Mouse (Mus musculus) cortical plate, adult 2 months (tissue): Measurements from ENCODE around the gene Camta1. TPM values are rescaled to one million over a fixed set of nuclear protein-coding genes. Genes with fewer than 3 reads are reported as not detected.

ENCODE experiments used
- H3K27ac ChIP-seq: fragments of 200-500 bp; 2 replicates; pipeline ENCODE4 v1.5.1; 2012; ENCODE audit warnings: low read length, control low read depth, inconsistent platforms; ENCODE audit not compliant: insufficient read depth
- H3K4me1 ChIP-seq: fragments of 200-500 bp; 2 replicates; pipeline ENCODE4 v1.6.1; 2011; ENCODE audit warnings: low read length; ENCODE audit not compliant: control insufficient read depth, insufficient read depth
- H3K4me3 ChIP-seq: fragments of 200-500 bp; 2 replicates; pipeline ENCODE4 v1.5.1; 2011; ENCODE audit warnings: mild to moderate bottlenecking, low read length, control low read depth; ENCODE audit not compliant: insufficient read depth
- CTCF ChIP-seq: fragments of 200-500 bp; IDR thresholded peaks from 2 replicates; pipeline ENCODE4 v1.5.1; 2011; ENCODE audit warnings: mild to moderate bottlenecking, control low read depth, low read length; ENCODE audit not compliant: insufficient read depth; ENCODE audit errors: extremely low read depth
- POLR2A ChIP-seq: fragments of 200-500 bp; IDR thresholded peaks from 2 replicates; pipeline ENCODE4 v1.6.1; 2011; ENCODE audit warnings: mild to moderate bottlenecking, low read length, control low read depth; ENCODE audit not compliant: insufficient read depth; ENCODE audit errors: extremely low read depth
- polyA plus RNA-seq: library from polyadenylated mRNA; depleted of rRNA; stranded (reverse); fragments of >200 nt; gene quantifications from 2 replicates; pipeline ENCODE4 v1.2.3, GENCODE M21; 2012

Camta1 gene
- polyA plus RNA-seq, 1 experiment, result 111 TPM

DNA sequence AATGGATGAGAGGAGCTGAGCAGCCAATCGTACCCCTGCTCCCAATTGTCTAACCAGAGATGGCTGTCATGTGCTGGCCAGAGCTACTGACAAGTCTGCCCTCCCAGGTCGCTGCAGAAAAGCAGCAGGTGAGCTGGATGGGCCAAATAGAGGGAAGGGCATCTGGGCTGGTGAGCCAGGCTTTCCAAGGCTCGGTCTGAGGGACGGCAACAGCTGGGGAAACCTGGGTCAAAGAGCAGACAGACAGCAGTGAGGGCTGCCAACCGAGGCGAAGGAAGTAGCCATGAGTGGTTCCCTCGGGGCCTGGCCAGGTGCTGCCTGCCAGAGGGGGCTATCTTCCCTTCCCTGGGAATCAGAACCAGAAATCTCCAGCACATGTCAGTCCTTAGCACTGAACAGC is 109.1 kb downstream of the Camta1 start:
- no peak overlapping the region for H3K27ac ChIP-seq
- TF ChIP-seq CTCF (no peak), POLR2A (no peak)
- no peak overlapping the region for H3K4me3 ChIP-seq
- peaks cover 4% of the 10 kb centered on the region for H3K4me1 ChIP-seq

DNA sequence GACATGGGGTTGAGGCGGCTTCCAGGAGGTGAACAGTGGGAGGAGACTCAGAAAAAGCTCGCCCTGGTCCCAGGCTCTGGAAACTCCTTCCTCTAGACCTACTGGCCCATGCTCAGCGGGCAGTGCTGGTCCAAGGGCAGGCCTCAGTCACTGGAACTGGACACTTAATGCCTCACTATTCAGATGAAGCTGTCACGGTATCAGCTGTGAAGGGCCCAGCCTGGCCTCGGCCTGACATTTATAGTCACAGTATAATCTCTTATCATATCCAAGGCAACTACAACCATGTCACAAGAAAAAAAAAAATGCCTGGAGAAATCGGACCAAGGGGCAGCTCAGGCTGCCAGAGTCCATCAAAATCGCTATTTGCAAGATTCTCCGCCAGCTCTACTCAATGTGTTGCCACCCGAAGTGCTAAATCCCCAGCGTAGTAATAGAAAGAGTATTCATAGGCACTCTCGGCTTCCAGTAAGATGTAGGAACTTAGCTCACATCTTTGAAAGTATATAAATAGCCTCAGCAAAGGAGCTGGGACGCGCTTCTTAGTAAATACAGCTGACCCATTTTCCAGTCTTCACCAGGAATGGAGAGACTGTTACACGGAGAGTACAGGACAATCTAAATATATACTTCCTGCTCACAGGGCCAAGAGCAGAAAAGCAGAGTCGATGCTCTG is 110.3 kb downstream of the Camta1 start:
- no peak for TF ChIP-seq CTCF
- H3K4me1 ChIP-seq, result peaks cover 4% of the 10 kb centered on the region
- H3K27ac ChIP-seq, result no peak overlapping the region
- H3K4me3 ChIP-seq, result no peak overlapping the region

DNA sequence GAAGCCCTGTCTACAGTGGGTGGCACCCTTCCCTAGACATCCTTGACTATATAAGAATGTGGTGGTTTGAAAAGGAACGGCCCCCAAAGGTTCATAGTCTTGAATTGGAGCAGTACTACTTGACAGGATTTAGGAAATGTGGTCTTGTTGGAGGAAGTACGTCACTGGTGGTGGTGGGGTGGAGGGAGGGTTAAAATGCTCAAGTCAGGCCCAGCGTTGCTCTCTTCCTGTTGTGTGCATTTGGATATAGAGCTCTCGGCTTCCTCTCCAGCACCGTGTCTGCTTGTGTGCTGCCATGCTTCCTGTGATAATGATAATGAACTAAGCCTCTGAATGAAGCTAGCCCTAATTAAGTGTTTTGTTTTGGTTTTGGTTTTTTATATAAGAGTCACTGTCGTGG is 114.0 kb downstream of the Camta1 start:
- TF ChIP-seq POLR2A (no peak), CTCF (no peak)
- Histone ChIP-seq H3K4me1 (peaks cover 4% of the 10 kb centered on the region), H3K4me3 (no peak overlapping the region), H3K27ac (no peak overlapping the region)

DNA sequence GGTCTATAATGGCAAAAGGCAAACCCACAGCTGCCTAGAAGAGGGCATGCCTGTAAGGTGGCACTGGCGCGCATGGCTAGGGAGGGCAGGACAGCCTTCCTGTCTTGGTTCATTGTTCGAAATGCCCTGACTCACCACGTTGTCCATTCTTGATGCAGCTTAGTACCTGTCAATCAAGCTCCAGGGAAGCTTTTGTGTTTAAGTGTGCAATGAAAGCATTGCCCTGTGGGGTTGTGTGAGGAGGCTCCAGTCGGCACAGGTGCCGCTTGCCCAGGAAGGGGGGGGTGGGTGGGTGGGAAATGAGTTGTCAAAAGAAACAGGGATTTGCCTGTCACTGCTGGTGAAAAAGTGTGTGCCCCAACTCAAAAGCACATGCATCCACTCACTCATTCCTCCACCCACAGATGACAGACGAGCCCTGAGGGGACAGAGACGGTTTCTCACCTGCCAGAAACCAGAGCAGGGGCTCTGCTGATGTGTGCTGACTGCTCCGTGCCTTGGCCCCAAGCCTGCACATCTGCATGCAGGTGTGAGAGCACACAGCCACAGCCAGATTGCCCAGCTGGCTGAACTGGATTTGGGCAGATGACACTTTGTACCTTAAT is 115.6 kb downstream of the Camta1 start:
- Histone ChIP-seq H3K4me1 (peaks cover 2% of the 10 kb centered on the region), H3K27ac (no peak overlapping the region), H3K4me3 (no peak overlapping the region)
- TF ChIP-seq POLR2A (no peak), CTCF (no peak)

DNA sequence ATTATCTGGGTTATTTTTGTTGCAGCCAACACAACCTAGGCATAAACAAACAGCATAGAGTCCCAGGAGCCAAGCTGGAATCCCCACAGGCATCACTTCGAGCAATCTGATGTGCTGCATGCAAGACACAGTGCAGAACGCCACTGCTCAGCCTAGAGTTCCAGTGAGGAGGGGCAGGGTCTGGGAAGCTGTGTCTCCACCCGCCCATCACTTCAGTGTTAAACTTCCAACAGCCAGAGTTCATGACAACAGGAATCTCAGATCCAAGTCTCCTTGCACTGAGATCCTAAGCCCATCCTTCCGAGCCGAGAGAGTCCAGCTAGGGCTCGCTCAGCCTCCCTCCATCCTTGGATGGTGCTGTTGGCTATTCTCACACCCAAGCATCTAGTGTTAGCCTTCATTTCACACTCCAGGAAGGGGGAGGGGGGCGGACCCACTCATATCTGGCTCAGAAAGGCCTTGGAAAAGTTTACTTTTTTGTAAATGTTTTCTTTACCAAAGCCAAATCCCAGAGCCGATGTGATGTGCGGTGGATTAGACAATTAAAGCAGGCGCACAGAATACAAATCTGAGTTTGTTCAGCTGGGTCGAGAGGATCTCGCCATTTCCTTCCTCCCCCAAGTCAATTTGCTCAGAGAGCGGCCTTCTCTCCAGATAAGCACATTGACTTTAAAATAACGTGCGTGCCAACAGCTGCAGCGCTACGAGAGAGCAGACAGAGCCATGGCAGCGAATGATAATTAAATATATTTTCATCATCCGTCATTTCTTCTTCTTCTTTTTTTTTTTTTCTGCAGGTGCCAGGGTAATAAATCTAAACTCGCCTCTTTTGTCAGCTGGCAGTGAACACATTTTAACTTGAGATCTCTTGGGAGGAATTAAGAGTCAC is 120.2 kb downstream of the Camta1 start:
- TF ChIP-seq CTCF, result no peak
- no peak for TF ChIP-seq POLR2A
- H3K27ac ChIP-seq, result no peak overlapping the region

DNA sequence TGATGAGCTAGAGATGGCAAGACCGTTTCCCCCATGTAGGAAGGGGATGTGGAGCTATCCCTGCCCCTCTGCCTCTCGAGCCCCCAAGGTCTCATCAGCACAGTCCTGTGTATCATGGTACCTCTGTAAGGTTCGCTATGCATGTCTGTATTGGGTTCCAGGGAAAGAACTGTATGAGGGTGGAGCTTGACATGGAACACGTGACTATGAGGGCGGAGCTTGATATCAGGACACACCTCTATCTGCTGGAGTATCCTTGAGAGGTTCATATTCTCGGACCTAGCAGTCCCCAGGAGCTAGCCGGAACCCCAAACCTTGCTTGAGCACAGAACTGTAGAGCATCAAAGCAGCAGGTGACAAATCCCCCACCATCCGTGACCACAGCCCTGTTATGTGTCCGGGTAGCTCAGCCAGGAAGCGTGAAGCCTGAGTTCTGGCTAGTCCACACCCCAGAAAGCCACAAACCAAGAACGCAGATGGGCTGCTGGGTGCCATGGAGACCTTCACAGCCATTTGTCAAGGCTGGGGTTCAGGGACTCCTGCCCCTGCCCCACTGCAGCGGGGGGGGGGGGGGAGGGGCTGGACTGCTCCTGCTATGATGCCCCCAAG is 122.2 kb downstream of the Camta1 start:
- no peaks in the 10 kb centered on the region; the same call in 1 of the 2 replicates for H3K4me1 ChIP-seq
- TF ChIP-seq POLR2A (no peak), CTCF (no peak)
- no peak overlapping the region for H3K4me3 ChIP-seq
- H3K27ac ChIP-seq, result no peak overlapping the region

More for the DNA sequence above, 120.2 kb downstream of the Camta1 start:
- Histone ChIP-seq H3K4me3 (no peak overlapping the region), H3K4me1 (no peaks in the 10 kb centered on the region; the same call in 1 of the 2 replicates)

DNA sequence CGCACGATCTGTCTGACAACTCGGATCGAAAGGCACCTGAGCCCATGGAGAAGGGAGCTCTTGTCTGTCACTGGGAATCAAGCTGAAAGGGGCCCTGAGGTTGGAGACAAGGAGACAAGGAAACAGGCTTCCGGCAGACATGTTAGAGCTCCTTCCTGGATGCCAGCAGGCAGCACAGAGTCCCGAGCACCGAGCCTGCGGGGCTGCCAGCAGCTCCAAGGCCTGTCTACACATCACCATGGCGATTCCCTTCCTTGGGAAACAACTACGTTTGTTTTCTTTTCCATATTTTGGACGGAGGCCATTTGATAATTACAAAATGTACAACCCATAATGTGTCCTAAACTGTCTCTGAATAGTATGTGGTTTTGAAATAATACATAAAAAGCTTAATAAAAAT is 122.8 kb downstream of the Camta1 start:
- H3K27ac ChIP-seq, result no peak overlapping the region
- H3K4me3 ChIP-seq, result no peak overlapping the region
- no peaks in the 10 kb centered on the region; the same call in 1 of the 2 replicates for H3K4me1 ChIP-seq
- no peak for TF ChIP-seq POLR2A
- no peak for TF ChIP-seq CTCF

DNA sequence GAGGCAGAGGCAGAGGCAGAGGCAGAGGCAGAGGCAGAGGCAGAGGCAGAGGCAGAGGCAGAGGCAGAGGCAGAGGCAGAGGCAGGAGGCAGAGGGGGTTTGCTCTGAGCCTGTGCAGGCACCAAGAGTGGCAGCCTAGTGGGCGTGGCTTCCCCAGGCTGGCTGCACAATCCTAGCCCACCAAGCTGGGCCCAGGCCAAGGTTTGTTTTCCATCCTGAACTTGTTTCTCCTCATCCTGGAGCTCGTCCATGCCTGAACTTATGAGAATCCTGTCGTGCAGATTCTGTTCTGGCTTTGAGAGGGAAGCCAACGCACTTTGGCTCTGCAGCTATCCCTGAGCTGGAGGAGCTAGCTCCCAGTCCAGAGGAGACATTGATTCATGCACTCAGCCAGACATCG is 123.4 kb downstream of the Camta1 start:
- Histone ChIP-seq H3K4me3 (no peak overlapping the region), H3K4me1 (no peaks in the 10 kb centered on the region; the same call in 1 of the 2 replicates), H3K27ac (no peak overlapping the region)
- no peak for TF ChIP-seq CTCF
- TF ChIP-seq POLR2A, result no peak

DNA sequence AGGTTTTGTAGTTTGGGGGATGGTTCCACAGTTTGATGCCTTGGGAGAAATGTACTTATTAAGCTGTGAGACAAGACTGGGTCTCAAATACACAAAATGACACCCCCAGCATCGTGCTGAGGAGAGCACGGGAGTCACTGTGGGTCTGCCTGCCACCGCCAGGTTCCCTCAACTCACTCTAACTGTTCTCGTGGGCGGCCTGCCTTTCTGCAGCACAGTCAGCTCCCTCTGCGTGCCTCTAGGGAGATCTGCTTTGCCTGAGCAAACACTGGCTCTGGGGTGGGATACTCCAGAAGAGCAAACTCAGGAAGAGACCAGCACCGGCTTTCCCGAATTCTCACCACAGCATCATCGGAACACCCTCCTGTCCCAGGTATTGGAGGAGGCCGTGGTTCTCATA is 129.0 kb downstream of the Camta1 start:
- TF ChIP-seq POLR2A (no peak), CTCF (no peak)
- Histone ChIP-seq H3K27ac (no peak overlapping the region), H3K4me3 (no peak overlapping the region), H3K4me1 (peaks cover 10% of the 10 kb centered on the region)
